Mouse (Mus musculus): ENCODE measurements around the gene Tgfbi. TPM values are rescaled to one million over a fixed set of nuclear protein-coding genes. Genes with fewer than 3 reads are reported as not detected.

The Tgfbi gene
- polyA plus RNA-seq (2016; fragmentation: Nextera tagmentation; extraction: Ambion mirVana) = 50.1 and 65.4 TPM in 2 replicates

DNA sequence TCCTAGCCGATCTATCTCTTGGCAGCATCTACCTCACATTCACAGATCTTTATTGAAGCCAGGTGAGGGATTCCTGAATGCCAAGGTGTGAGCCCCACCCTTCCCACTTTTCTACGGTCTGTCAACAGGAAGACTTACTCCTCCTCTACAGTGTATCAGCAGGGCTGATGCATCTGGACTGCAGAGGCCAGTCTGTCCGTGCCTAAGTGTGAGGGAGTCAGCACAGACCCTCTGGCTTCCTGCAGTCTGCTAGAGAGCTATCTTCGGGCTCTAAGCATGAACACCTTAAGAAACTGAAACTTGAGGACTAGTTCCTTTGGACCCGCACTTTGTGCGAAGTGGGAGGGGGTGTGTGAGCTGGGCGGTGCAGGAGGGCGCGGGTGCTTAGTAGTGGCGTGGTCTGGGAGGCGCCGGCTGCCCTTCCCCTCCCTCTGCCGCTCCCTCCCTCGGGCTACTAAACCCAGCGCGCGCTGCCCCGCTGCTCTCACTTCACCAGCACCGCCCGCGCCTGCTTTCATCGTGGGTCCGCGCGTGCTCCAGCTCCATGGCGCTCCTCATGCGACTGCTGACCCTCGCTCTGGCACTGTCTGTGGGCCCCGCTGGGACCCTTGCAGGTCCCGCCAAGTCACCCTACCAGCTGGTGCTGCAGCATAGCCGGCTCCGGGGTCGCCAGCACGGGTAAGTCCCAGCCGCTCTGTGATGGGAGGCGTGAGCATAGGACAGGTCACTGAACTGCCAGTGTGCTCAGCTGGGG, at the start of gene Tgfbi:
Tgfbi (plus strand) TSS at position 421 of the 754 bp plus-strand sequence.
- H3K27me3 ChIP-seq (replicated peaks; ENCODE audit: low read depth, poor library complexity, severe bottlenecking) = peaks cover 43% of the 10 kb centered on the region
- H3K4me1 ChIP-seq = peaks cover 84% of the 10 kb centered on the region
- peak within 1 kb of the TSS; percentile 92 for H3K27ac ChIP-seq (replicated peaks)
- DNase-seq (ENCODE audit: low spot score) = peak; percentile 80
- H3K36me3 ChIP-seq (replicated peaks) = peaks cover 7% of the 10 kb centered on the region
- H3K4me3 ChIP-seq = peak within 1 kb of the TSS; percentile 75
- no peaks in the 10 kb centered on the region for H3K9me3 ChIP-seq
- 2% methylated on average over 36 of the region's 36 CpGs for WGBS

DNA sequence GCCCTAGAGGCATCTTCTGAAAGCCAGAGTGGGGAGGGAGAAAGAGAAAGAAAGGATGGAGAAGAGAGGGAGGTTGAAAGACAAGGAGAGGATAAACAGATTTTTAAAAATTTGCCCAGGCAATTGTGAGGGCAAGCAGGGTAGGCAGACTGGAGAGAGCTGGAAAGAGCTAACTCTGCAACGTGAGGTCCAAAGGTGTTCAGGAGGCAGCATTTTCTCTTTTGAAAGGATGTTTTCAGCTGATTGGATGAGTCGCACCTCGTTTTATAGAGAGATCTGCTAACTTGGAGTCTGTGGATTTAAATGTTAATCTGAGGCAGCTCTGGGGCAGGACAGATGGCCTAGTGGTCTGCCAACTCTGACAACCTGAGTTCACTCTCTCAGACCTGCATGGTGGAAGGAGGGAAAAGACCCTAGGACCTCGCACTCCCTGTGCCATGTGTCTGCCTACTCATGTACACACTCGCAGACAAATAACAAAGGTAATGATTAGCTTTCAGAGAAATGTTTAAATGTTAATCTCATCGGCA, 49.4 kb upstream of the Tgfbi start:
- Histone ChIP-seq H3K4me1 (peaks cover 15% of the 10 kb centered on the region), H3K27ac (replicated peaks) (no peak overlapping the region), H3K9me3 (no peaks in the 10 kb centered on the region), H3K27me3 (replicated peaks; ENCODE audit: low read depth, poor library complexity, severe bottlenecking) (no peaks in the 10 kb centered on the region), H3K4me3 (no peak overlapping the region), H3K36me3 (replicated peaks) (no peaks in the 10 kb centered on the region)
- no peak for DNase-seq (ENCODE audit: low spot score)
- WGBS = 85% methylated on average over 6 of the region's 6 CpGs

DNA sequence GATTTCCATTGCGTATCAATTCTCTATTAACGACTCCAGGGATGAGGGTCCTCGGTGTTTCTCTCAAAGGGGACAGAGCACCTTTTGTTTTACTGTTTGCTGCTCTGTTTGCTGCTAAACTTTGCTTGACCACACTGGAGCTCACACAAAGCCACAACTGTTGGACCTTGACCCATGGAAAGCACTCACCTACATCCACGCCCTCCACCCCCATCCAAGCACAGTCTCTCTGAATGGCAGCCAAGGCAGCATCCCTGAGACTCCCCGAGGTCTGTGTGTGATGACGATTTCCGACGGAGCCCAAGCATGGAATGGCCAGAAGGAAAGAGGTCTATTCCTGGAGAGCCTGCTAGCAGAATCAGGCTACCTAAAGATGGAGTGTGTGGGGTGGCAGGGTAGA, 48.2 kb upstream of the Tgfbi start:
- Histone ChIP-seq H3K4me1 (peaks cover 15% of the 10 kb centered on the region), H3K27me3 (replicated peaks; ENCODE audit: low read depth, poor library complexity, severe bottlenecking) (no peaks in the 10 kb centered on the region), H3K9me3 (no peaks in the 10 kb centered on the region), H3K27ac (replicated peaks) (no peak overlapping the region), H3K36me3 (replicated peaks) (no peaks in the 10 kb centered on the region), H3K4me3 (no peak overlapping the region)
- 56% methylated on average over 8 of the region's 8 CpGs for WGBS
- no peak for DNase-seq (ENCODE audit: low spot score)

DNA sequence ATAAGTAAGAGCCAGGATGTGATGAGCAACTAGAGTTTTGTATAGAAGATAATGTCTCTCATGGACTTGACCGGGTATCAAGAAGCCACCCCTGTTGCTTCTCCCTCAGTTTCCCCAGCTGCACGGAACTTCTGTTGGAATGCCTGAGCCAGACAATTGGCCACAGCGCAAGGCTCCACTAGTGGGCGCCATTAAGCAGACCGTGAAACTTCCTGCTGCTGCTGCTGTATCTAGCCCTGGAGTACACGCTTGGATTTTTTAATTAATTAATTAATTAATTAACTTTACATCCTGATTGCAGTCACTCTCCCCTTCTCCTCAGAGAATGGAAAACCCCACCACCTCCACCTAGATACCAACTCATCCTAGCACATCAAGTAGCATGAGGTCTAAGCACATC, 46.2 kb upstream of the Tgfbi start:
- no peaks in the 10 kb centered on the region for H3K9me3 ChIP-seq
- WGBS = 39% methylated on average over 6 of the region's 6 CpGs
- H3K4me1 ChIP-seq = peaks cover 15% of the 10 kb centered on the region
- H3K4me3 ChIP-seq = no peak overlapping the region
- DNase-seq (ENCODE audit: low spot score) = peak; percentile 54
- H3K27me3 ChIP-seq (replicated peaks; ENCODE audit: low read depth, poor library complexity, severe bottlenecking) = no peaks in the 10 kb centered on the region
- no peak overlapping the region for H3K27ac ChIP-seq (replicated peaks)
- no peaks in the 10 kb centered on the region for H3K36me3 ChIP-seq (replicated peaks)

DNA sequence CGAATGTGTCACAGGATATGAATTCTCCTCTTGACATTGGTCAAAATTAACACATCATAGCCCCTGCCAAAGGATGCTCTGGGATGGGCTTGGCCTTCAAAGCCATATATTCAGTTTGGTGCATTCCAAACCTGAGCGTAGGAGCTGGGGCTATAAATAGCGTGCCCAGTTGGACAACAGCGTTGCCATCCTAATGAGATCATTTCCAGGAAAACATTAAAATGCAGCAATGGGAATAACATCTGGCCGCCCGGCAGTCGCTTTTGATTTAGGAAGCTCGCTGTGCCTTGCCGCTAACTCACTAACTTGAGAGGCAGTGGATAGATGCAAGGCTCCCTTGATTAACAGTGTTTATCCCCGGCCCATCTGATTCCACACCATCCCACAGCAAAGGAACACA, 43.0 kb upstream of the Tgfbi start:
- Histone ChIP-seq H3K36me3 (replicated peaks) (no peaks in the 10 kb centered on the region), H3K4me1 (peaks cover 10% of the 10 kb centered on the region), H3K4me3 (no peak overlapping the region), H3K27ac (replicated peaks) (no peak overlapping the region), H3K9me3 (no peaks in the 10 kb centered on the region), H3K27me3 (replicated peaks; ENCODE audit: low read depth, poor library complexity, severe bottlenecking) (no peaks in the 10 kb centered on the region)
- 75% methylated on average over 10 of the region's 10 CpGs for WGBS
- DNase-seq (ENCODE audit: low spot score) = no peak

DNA sequence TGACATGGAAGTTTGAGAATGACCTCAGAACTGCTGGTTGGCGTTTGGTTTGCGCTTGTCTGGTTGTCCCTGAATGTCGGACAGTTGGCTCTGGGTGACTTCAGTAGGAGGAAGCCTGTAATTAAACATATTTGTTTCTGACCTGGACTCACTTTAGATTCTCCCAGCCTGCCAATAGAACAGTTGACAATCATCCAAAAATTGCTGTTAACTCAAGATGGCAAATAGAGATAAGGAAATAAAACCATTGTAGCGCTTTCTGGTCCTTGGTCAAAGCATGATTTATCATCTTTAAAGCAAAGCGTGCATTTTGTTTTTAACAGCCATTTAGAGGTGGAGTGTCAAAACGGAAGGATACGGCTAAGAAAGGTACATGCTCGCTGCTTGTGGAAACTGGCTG, 37.7 kb upstream of the Tgfbi start:
- WGBS = 91% methylated on average over 8 of the region's 8 CpGs
- Histone ChIP-seq H3K27me3 (replicated peaks; ENCODE audit: low read depth, poor library complexity, severe bottlenecking) (no peaks in the 10 kb centered on the region), H3K36me3 (replicated peaks) (no peaks in the 10 kb centered on the region), H3K9me3 (no peaks in the 10 kb centered on the region), H3K4me1 (peaks cover 48% of the 10 kb centered on the region), H3K4me3 (no peak overlapping the region), H3K27ac (replicated peaks) (0 out of 2 replicates have a peak overlapping the region, but pooled peaks have one; percentile 71)
- no peak for DNase-seq (ENCODE audit: low spot score)

DNA sequence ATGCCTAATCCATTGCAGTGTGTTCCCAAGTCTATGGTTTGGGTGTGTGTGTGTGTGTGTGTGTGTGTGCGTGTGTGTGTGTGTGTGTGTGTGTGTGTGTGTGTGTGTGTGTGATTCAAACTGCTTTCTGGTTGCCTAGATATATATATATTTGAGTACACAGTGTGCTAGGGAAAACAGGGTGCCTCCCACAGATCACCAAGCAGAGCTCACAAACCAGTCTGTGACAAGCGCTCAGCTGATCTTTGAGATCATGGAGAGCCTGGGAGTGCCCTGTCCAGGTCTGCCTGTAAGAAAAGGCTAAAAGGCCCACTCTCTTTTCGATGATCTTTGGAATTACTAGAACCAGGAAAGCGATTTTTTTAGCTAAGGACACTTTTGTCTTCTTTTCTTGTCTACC, 34.2 kb upstream of the Tgfbi start:
- H3K27me3 ChIP-seq (replicated peaks; ENCODE audit: low read depth, poor library complexity, severe bottlenecking) = no peaks in the 10 kb centered on the region
- no peak for DNase-seq (ENCODE audit: low spot score)
- WGBS = 69% methylated on average over 4 of the region's 4 CpGs
- H3K27ac ChIP-seq (replicated peaks) = peak overlapping the region; percentile 85; the same call in 1 of the 2 replicates
- H3K36me3 ChIP-seq (replicated peaks) = no peaks in the 10 kb centered on the region
- H3K9me3 ChIP-seq = no peaks in the 10 kb centered on the region
- H3K4me3 ChIP-seq = no peak overlapping the region
- peaks cover 59% of the 10 kb centered on the region for H3K4me1 ChIP-seq

DNA sequence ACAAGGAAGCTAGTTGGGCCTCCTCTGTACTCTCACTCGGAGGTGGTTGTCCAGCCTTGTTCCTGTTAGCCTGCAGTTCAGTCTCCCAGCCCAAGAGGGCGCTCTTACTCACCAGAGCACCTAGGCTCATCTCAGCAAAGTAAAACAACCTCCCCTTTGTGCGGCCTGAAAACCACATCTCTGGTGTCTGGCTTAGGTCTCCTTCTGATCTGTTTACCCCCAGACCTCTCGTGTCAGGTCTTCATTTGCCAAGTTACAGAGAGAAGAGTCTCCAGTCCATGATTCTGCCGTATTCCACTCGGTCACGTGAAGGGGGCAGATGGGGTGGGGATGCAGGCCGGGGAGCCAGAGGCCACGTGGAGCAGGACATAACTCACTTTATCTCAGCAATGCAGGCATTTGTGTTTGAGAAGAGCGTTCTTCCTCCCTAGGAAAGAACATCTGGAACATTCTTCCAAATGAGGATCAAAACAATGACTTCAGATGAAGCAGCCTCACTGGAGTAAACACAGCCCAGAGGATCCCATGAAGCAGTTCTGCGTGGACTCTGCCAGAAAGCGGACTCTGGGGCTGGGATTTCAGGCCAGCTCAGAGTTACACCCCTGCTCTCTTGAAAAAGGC, 33.5 kb upstream of the Tgfbi start:
- Histone ChIP-seq H3K4me3 (no peak overlapping the region), H3K4me1 (peaks cover 66% of the 10 kb centered on the region), H3K27me3 (replicated peaks; ENCODE audit: low read depth, poor library complexity, severe bottlenecking) (no peaks in the 10 kb centered on the region), H3K9me3 (no peaks in the 10 kb centered on the region), H3K27ac (replicated peaks) (peak overlapping the region; percentile 85), H3K36me3 (replicated peaks) (no peaks in the 10 kb centered on the region)
- DNase-seq (ENCODE audit: low spot score) = peak; percentile 83
- 57% methylated on average over 12 of the region's 12 CpGs for WGBS

DNA sequence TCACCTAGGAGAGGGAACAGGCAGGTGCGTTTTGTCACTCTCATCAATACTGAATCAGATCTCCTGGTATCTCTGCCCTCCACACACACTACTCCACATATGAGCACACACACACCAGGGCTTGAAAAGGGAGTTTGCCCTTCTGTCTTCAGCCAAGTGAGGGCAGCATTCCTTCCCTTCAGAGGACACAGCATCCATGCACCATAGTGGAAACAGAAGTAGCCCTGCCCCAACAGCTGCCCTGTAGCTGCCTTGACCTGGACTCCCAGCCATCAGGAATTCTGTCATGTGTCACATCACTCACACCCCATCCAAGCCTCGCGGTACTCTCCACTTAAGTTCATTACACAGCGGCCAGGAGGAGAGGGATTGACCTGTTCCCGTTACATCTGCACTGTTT, 31.2 kb upstream of the Tgfbi start:
- Histone ChIP-seq H3K9me3 (no peaks in the 10 kb centered on the region), H3K4me3 (no peak overlapping the region), H3K4me1 (peaks cover 69% of the 10 kb centered on the region), H3K27ac (replicated peaks) (peak overlapping the region; percentile 58), H3K27me3 (replicated peaks; ENCODE audit: low read depth, poor library complexity, severe bottlenecking) (no peaks in the 10 kb centered on the region), H3K36me3 (replicated peaks) (no peaks in the 10 kb centered on the region)
- DNase-seq (ENCODE audit: low spot score) = peak; percentile 34
- 69% methylated on average over 5 of the region's 5 CpGs for WGBS

DNA sequence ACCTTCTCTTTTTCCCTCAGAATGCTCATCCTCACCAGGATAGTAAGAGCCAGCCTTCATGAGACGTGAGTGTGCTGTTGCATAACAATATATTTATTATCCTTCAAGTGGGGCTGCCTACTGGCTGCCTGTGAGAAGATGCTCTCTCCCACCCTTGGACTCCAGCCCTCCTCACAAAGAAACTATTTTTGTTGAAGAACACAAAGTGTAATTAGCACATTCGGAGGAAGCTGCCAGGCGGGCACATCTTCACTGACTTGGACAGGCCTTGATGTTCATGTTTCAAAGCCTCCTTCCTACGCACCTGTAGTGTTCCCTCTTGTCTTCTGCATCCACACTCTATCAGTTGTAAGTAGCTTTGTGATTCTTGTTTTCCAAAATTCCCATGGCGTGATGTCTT, 28.9 kb upstream of the Tgfbi start:
- H3K27me3 ChIP-seq (replicated peaks; ENCODE audit: low read depth, poor library complexity, severe bottlenecking) = no peaks in the 10 kb centered on the region
- peak overlapping the region; percentile 90 for H3K27ac ChIP-seq (replicated peaks)
- no peaks in the 10 kb centered on the region for H3K9me3 ChIP-seq
- no peaks in the 10 kb centered on the region for H3K36me3 ChIP-seq (replicated peaks)
- no peak for DNase-seq (ENCODE audit: low spot score)
- H3K4me1 ChIP-seq = peaks cover 75% of the 10 kb centered on the region
- WGBS = 78% methylated on average over 5 of the region's 5 CpGs
- no peak overlapping the region for H3K4me3 ChIP-seq

DNA sequence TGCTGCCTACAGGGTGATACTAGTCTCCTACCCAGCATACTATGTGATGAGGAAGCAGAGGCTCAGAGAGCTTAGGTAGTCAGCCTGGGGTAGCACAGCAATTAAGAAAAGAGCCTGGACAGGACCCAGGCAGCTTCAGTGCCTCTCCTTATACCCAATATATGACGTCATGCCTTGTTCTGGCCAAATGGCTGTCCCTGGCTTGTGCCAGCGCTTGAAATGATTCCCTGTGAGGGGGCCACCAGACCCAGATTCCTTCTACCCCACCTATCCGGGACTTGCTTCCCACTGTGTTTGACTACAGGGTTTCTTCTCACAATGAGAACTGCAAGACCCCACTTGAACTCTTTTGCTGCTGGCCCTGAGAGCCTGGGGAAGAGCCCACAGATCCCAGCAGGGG, 27.8 kb upstream of the Tgfbi start:
- Histone ChIP-seq H3K9me3 (no peaks in the 10 kb centered on the region), H3K4me1 (peaks cover 64% of the 10 kb centered on the region), H3K27ac (replicated peaks) (peak overlapping the region; percentile 90), H3K36me3 (replicated peaks) (no peaks in the 10 kb centered on the region), H3K4me3 (peak overlapping the region; percentile 42), H3K27me3 (replicated peaks; ENCODE audit: low read depth, poor library complexity, severe bottlenecking) (no peaks in the 10 kb centered on the region)
- no peak for DNase-seq (ENCODE audit: low spot score)
- 5% methylated on average over 3 of the region's 3 CpGs for WGBS

DNA sequence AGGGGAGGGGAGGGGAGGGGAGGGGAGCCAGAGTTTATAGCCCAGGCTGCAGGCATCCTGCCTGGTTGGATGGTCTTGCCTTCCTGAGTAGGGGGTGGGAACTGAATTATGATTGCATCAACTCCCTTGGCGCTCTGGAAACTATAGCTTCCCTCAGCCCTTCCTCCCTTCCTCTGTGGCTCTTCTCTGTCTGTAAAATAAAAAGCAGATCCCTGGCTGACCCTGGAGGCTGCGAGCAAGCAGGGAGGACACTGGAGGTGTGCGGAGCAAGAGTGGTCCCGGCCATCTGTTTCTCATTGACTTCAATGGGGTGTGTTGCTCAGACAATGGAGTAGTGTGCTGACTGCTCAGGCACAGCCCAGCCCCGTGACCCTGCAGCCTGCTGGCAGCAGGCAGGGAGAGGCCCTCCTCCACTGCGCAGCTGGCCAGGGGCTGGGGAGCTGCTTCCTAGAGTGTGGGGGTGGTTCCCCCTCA, 27.3 kb upstream of the Tgfbi start:
- WGBS = 2% methylated on average over 6 of the region's 6 CpGs

DNA sequence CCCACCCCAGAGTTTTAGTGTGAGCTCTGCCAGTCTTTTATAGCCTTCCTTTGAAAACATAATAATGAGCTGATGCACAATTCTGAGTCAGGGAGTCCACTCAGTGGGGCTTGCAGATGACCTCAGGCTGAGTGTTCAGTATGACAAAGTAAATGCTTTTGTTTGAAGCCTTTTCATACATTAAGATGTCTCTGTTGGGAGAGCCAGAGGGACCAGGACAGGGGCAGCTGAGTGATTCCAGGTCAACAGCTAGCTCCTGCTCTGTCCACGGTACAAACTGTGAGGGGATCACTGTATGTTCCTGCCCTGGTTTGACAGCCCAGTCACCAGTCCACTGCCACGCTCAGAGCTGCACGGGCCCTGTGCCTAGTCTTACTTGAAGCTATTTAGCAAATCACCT, 26.6 kb upstream of the Tgfbi start:
- Histone ChIP-seq H3K27me3 (replicated peaks; ENCODE audit: low read depth, poor library complexity, severe bottlenecking) (no peaks in the 10 kb centered on the region), H3K36me3 (replicated peaks) (no peaks in the 10 kb centered on the region), H3K4me3 (peak overlapping the region; percentile 42), H3K27ac (replicated peaks) (peak overlapping the region; percentile 90), H3K9me3 (no peaks in the 10 kb centered on the region), H3K4me1 (peaks cover 68% of the 10 kb centered on the region)
- peak; percentile 55 for DNase-seq (ENCODE audit: low spot score)
- 14% methylated on average over 3 of the region's 3 CpGs for WGBS

More for the DNA sequence above, 27.3 kb upstream of the Tgfbi start:
- Histone ChIP-seq H3K27ac (replicated peaks) (peak overlapping the region; percentile 90), H3K36me3 (replicated peaks) (no peaks in the 10 kb centered on the region), H3K4me3 (peak overlapping the region; percentile 42), H3K27me3 (replicated peaks; ENCODE audit: low read depth, poor library complexity, severe bottlenecking) (no peaks in the 10 kb centered on the region), H3K9me3 (no peaks in the 10 kb centered on the region), H3K4me1 (peaks cover 64% of the 10 kb centered on the region)
- peak; percentile 96 for DNase-seq (ENCODE audit: low spot score)
